Mouse (Mus musculus): ENCODE results near the gene Usf3.
A peak's percentile ranks its signal among the peaks of the same experiment; 100 is the strongest.

DNA sequence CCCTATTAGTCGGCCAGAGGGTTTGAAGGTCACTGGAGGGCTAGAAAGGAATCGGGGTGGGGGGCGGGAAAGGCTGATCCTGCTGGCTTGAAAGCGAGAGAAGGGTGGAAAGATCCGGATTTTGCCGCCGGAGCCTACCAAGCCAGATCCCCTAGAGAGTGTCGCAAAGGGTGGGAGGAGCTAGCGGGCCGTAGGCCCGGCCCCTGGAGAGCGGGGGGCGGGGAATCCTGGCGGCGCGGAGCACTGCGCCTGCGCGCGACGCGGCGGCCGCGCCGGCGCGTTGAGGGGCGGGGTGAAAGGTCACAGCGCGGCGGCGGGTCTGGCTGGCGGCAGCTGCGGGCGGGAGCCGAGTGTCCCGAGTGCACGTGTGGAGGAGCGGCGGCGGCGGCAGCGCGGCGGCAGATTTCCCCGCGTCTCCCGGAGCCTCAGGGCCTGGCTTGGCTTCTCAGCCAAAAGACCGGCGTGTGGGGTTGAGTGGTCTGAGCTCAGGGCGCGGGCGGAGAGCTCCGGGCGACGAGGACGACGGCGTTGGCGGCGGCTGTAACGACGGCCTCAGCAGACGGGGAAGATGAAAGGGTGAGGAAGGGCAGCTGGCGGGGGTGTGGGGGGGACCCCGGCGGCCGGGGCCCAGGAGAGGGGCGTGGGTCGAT lies 33.4 kb upstream of the Usf3 start, which contains the start of the genes Atp6v1a and Naa50:
- TF ChIP-seq POLR2A (IDR thresholded peaks at IDR 0.05; ENCODE audit: insufficient read depth, low read depth, low read length) (peak; percentile 83), CTCF (IDR thresholded peaks at IDR 0.05) (no peak), EP300 (IDR thresholded peaks at IDR 0.05; ENCODE audit: insufficient read depth, low read depth, low read length) (no peak)

Measured in heart, adult 2 months (tissue).